Mouse (Mus musculus) limb, embryonic 12.5 days (tissue): Measurements from ENCODE around the gene Map4. TPM values are rescaled to one million over a fixed set of nuclear protein-coding genes. Genes with fewer than 3 reads are reported as not detected.

Experiments used
- ATAC-seq: fragments of 200-750 bp; cut with Nextera tagmentation; 2 replicates; pipeline ENCODE4 v1.8.0; 2017; ENCODE audit warnings: low read depth, moderate TSS enrichment; ENCODE audit not compliant: insufficient number of reproducible peaks, insufficient read depth, low FRiP score, low TSS enrichment
- H3K27ac ChIP-seq: fragments of 300-500 bp; sonication (generic); 2 replicates; pipeline ENCODE4 v1.5.1; 2016; ENCODE audit warnings: mild to moderate bottlenecking, moderate library complexity
- H3K27me3 ChIP-seq: fragments of 300-500 bp; sonication (generic); 2 replicates; pipeline ENCODE4 v1.6.1; 2016; ENCODE audit warnings: mild to moderate bottlenecking, moderate library complexity
- H3K36me3 ChIP-seq: fragments of 300-500 bp; sonication (generic); 2 replicates; pipeline ENCODE4 v1.6.1; 2016; ENCODE audit warnings: mild to moderate bottlenecking, moderate library complexity
- H3K4me1 ChIP-seq: fragments of 300-500 bp; sonication (generic); replicated peaks from 2 replicates; pipeline ENCODE4 v1.6.1; 2016
- H3K4me2 ChIP-seq: fragments of 300-500 bp; sonication (generic); 2 replicates; pipeline ENCODE4 v1.6.1; 2016; ENCODE audit warnings: mild to moderate bottlenecking, moderate library complexity
- H3K4me3 ChIP-seq: fragments of 300-500 bp; sonication (generic); replicated peaks from 2 replicates; pipeline ENCODE4 v1.5.1; 2016; ENCODE audit warnings: mild to moderate bottlenecking
- H3K9ac ChIP-seq: fragments of 300-500 bp; sonication (generic); replicated peaks from 2 replicates; pipeline ENCODE4 v1.6.1; 2016; ENCODE audit warnings: mild to moderate bottlenecking, moderate library complexity
- H3K9me3 ChIP-seq: fragments of 300-500 bp; sonication (generic); 2 replicates; pipeline ENCODE4 v1.6.1; 2016; ENCODE audit warnings: mild to moderate bottlenecking, moderate library complexity
- WGBS: fragments of 180-500 bp; shearing (Covaris S2); methylation state at CpG from one replicate; pipeline ENCODE4 v1.1.7; 2016; 5-methylcytosine and 5-hydroxymethylcytosine counted together
- polyA plus RNA-seq: library from polyadenylated mRNA; unstranded; fragments of >200 nt; fragmentation: Nextera tagmentation; extraction: Ambion mirVana; gene quantifications from 2 replicates; pipeline ENCODE4 v1.2.1, GENCODE M21; 2016

Map4 gene
- polyA plus RNA-seq, 1 experiment from 2014 or later: 45.1 TPM

GRCm38 (mm10) chr9:109899774-109900173 lies 31.5 kb upstream of the Map4 start:
- WGBS: 73% methylated on average over 8 of the region's 8 CpGs

GRCm38 (mm10) chr9:109900604-109901003 lies 30.7 kb upstream of the Map4 start:
- H3K36me3 ChIP-seq: peaks cover 6% of the 10 kb centered on the region
- no peak overlapping the region for H3K4me3 ChIP-seq
- H3K4me2 ChIP-seq: no peak overlapping the region
- no peaks in the 10 kb centered on the region for H3K27me3 ChIP-seq
- H3K9ac ChIP-seq: no peak overlapping the region
- ATAC-seq: no peak
- no peaks in the 10 kb centered on the region for H3K4me1 ChIP-seq
- H3K9me3 ChIP-seq: no peaks in the 10 kb centered on the region
- H3K27ac ChIP-seq: no peak overlapping the region
- WGBS: 93% methylated on average over 3 of the region's 3 CpGs

More at GRCm38 (mm10) chr9:109899774-109900173, 31.5 kb upstream of the Map4 start:
- no peak overlapping the region for H3K4me2 ChIP-seq
- no peaks in the 10 kb centered on the region for H3K27me3 ChIP-seq
- no peak overlapping the region for H3K9ac ChIP-seq
- no peaks in the 10 kb centered on the region for H3K9me3 ChIP-seq
- ATAC-seq: no peak
- H3K27ac ChIP-seq: no peak overlapping the region
- peaks cover 6% of the 10 kb centered on the region for H3K36me3 ChIP-seq
- no peak overlapping the region for H3K4me3 ChIP-seq
- no peaks in the 10 kb centered on the region for H3K4me1 ChIP-seq

DNA sequence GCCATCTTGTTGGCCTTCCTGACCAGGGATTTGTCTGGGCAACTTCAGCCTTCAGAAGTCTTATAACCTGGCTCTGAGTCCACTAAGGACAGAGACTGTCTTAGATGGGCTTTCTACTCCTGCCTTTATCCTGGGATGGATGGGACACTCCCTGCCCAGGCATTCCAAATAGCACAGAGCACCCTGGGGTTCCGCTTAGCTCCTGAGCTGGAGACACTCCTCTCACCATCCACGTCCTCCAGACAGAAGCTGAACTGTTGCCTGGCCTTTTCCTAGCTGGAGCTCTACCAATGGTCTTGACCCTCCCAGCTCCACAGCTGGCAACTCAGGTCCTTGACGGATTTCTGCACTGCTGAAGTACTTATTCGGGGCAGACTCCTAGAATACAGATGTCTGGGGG lies 29.0 kb upstream of the Map4 start:
- no peaks in the 10 kb centered on the region for H3K4me1 ChIP-seq
- H3K9ac ChIP-seq: no peak overlapping the region
- 62% methylated on average over 4 of the region's 4 CpGs for WGBS
- ATAC-seq: no peak
- H3K4me3 ChIP-seq: no peak overlapping the region
- no peak overlapping the region for H3K27ac ChIP-seq
- no peak overlapping the region for H3K4me2 ChIP-seq
- no peaks in the 10 kb centered on the region for H3K36me3 ChIP-seq
- no peaks in the 10 kb centered on the region for H3K9me3 ChIP-seq
- no peaks in the 10 kb centered on the region for H3K27me3 ChIP-seq

DNA sequence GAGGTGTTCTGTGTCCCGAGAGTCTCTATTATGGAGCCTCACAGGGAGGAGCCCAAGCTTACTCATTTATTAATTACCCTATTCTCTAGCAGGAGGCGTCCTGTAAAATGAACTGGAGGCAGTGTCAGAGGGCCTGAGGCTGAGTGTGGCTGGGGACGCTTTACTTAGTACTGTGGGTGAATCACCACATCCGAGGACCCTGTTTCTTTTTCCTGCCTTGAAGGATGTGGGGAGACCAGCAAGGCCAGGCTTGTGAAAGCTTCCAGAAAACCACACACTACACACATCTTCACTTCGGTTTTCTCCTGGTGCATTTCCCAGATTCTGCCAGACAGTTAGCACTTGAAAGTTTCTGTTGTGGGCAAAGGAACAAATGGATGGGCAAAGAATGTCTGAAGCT lies 28.5 kb upstream of the Map4 start:
- no peak for ATAC-seq
- Histone ChIP-seq H3K27ac (no peak overlapping the region), H3K36me3 (no peaks in the 10 kb centered on the region), H3K9ac (no peak overlapping the region), H3K4me3 (no peak overlapping the region), H3K27me3 (no peaks in the 10 kb centered on the region), H3K4me2 (no peak overlapping the region), H3K9me3 (no peaks in the 10 kb centered on the region), H3K4me1 (no peaks in the 10 kb centered on the region)
- 72% methylated on average over 5 of the region's 5 CpGs for WGBS

DNA sequence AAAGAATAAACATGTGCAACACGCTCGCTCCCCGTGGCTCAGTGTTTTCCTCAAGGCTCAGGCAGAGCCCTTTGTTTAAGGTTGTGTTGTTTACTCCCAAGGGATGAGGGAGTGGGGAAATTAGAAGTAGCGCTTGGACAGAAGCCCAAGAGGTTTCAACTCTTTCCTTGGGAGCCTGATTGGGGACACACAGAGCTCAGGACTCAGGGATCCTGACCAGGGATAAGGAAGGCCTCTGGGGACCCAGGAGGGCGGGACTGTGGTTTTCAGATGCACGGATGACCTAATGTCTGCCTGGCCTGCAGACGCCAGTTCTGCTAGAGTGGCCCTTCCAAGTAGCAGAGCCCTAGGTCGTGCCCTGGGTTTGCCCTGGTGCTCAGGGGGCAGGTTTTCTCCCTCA lies 24.0 kb upstream of the Map4 start:
- 64% methylated on average over 8 of the region's 8 CpGs for WGBS
- Histone ChIP-seq H3K27me3 (no peaks in the 10 kb centered on the region), H3K9ac (no peak overlapping the region), H3K4me1 (no peaks in the 10 kb centered on the region), H3K4me2 (no peak overlapping the region), H3K36me3 (no peaks in the 10 kb centered on the region), H3K9me3 (no peaks in the 10 kb centered on the region), H3K27ac (no peak overlapping the region), H3K4me3 (no peak overlapping the region)
- ATAC-seq: no peak

DNA sequence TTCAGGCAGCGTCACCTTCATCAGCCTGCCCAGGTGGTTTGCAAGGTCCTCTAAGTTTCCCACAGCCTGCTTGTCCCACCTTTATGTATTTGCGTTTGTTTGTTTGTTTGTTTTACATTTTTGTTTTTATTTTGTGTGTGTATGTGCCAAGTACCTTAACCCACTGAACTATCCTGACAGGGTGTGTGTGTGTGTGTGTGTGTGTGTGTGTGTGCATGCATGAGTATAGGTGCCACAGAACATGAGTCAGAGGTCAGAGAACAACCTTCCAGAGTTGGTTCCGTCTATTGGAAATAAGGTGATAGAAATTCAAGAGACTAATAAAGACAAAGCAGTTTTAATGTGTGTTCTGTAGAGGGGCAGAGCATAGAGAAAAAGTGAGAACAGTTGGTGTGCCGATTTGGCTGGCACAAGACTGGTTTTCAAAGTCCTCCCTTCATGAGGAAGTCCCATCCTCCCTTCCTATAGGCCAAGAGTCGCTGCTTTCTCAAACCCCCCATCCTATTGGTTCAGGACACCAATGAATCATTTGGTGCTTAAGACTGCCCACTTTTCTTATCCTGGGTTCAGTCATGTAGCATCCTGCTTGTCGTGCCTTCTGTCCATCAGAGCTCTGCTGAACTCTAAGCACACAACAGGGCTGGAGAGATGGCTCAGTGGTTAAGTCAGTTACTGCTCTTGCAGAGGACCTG lies 23.3 kb upstream of the Map4 start:
- H3K9ac ChIP-seq: no peak overlapping the region
- H3K9me3 ChIP-seq: no peaks in the 10 kb centered on the region
- no peak for ATAC-seq
- no peak overlapping the region for H3K4me3 ChIP-seq
- H3K36me3 ChIP-seq: no peaks in the 10 kb centered on the region
- 75% methylated on average over 6 of the region's 6 CpGs for WGBS
- no peaks in the 10 kb centered on the region for H3K27me3 ChIP-seq
- H3K27ac ChIP-seq: no peak overlapping the region
- no peaks in the 10 kb centered on the region for H3K4me1 ChIP-seq
- no peak overlapping the region for H3K4me2 ChIP-seq

DNA sequence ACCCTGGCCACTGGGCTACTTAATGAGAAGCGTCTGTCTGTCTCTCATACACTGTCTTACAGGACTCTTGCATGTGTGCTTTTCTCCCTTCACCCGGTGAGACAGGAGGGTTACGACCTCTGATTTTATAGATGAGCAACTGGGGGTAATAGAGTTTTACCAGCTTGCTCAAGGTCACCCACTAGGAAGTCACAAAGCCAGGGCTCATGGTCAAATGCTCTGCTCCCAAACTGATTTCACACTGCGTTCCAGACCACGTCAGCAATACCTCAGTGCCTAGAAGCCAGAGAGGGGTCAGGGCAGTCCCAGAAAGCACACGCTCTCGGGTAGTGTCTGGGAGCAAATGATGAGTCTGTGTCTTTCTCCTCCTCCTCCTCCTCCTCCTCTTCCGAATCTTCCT lies 22.2 kb upstream of the Map4 start:
- Histone ChIP-seq H3K27me3 (no peaks in the 10 kb centered on the region), H3K4me3 (no peak overlapping the region), H3K4me2 (no peak overlapping the region), H3K4me1 (no peaks in the 10 kb centered on the region), H3K27ac (no peak overlapping the region), H3K9me3 (no peaks in the 10 kb centered on the region), H3K36me3 (no peaks in the 10 kb centered on the region), H3K9ac (no peak overlapping the region)
- ATAC-seq: no peak
- 70% methylated on average over 8 of the region's 8 CpGs for WGBS

GRCm38 (mm10) chr9:109909926-109910325 lies 21.3 kb upstream of the Map4 start:
- H3K9me3 ChIP-seq: no peaks in the 10 kb centered on the region
- no peaks in the 10 kb centered on the region for H3K27me3 ChIP-seq
- WGBS: 91% methylated on average over 4 of the region's 4 CpGs
- no peak overlapping the region for H3K27ac ChIP-seq
- no peak overlapping the region for H3K4me2 ChIP-seq
- no peak overlapping the region for H3K9ac ChIP-seq
- no peaks in the 10 kb centered on the region for H3K36me3 ChIP-seq
- H3K4me1 ChIP-seq: no peaks in the 10 kb centered on the region
- ATAC-seq: no peak
- H3K4me3 ChIP-seq: no peak overlapping the region

DNA sequence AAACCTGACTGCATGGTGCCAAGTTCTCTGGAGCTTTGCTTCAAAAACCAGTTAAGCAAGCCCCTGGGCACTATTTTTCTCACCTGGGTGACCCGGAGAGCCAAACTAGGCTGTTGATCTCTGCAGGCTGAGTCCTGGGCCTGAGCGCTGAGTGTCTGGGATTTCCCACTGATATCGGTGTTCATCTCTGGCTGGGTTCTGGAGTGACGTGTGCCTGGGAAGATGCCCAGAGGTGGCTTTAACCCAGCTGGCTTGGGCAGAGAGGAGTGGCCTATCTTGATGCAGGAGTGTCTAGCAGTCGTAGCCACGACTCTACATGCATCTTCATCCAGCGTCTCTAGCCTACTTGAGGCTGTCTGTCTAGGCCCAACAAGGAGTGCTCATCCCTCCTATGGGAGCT lies 19.5 kb upstream of the Map4 start:
- Histone ChIP-seq H3K27me3 (no peaks in the 10 kb centered on the region), H3K4me3 (no peak overlapping the region), H3K36me3 (no peaks in the 10 kb centered on the region), H3K4me1 (no peaks in the 10 kb centered on the region), H3K9me3 (no peaks in the 10 kb centered on the region), H3K27ac (no peak overlapping the region), H3K9ac (no peak overlapping the region), H3K4me2 (no peak overlapping the region)
- 83% methylated on average over 7 of the region's 7 CpGs for WGBS
- no peak for ATAC-seq

- WGBS: 74% methylated on average over 4 of the region's 4 CpGs
- Histone ChIP-seq H3K9me3 (no peaks in the 10 kb centered on the region), H3K27ac (no peak overlapping the region), H3K4me1 (no peaks in the 10 kb centered on the region), H3K27me3 (no peaks in the 10 kb centered on the region), H3K4me2 (no peak overlapping the region), H3K4me3 (no peak overlapping the region), H3K9ac (no peak overlapping the region), H3K36me3 (no peaks in the 10 kb centered on the region)
- ATAC-seq: no peak
These were observed 16.9 kb upstream of the Map4 start for GRCm38 (mm10) chr9:109914269-109914926.

DNA sequence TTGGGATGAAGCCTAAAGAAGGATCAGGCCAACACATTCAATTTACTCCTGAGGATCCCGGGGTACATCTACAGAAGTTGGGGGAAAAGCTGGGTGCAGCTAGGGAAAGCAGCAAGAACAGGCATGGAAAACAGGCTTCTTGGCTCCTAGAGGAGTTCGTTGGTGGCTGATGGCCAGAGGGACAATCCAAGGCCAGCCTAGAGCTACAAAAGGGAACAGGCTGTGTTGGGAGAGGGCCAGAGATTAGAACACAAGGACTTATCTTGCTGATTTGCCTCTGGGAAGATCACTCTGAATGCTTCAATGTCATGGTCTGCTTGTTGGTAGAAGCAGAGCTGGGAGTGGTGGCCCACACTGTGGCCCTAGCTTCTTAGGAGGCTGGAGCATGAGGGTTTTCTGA lies 13.3 kb upstream of the Map4 start:
- no peak overlapping the region for H3K27ac ChIP-seq
- no peak overlapping the region for H3K9ac ChIP-seq
- no peaks in the 10 kb centered on the region for H3K36me3 ChIP-seq
- no peak for ATAC-seq
- no peak overlapping the region for H3K4me2 ChIP-seq
- WGBS: 88% methylated on average over 2 of the region's 2 CpGs
- H3K4me3 ChIP-seq: no peak overlapping the region
- no peaks in the 10 kb centered on the region for H3K4me1 ChIP-seq
- H3K9me3 ChIP-seq: no peaks in the 10 kb centered on the region
- no peaks in the 10 kb centered on the region for H3K27me3 ChIP-seq

GRCm38 (mm10) chr9:109929131-109929530 lies 2.1 kb upstream of the Map4 start:
- Histone ChIP-seq H3K9me3 (no peaks in the 10 kb centered on the region), H3K27me3 (no peaks in the 10 kb centered on the region), H3K36me3 (no peaks in the 10 kb centered on the region), H3K4me3 (no peak overlapping the region), H3K4me2 (no peak overlapping the region), H3K9ac (no peak overlapping the region), H3K4me1 (peaks cover 14% of the 10 kb centered on the region), H3K27ac (no peak overlapping the region)
- 89% methylated on average over 3 of the region's 3 CpGs for WGBS
- ATAC-seq: no peak
